Mouse (Mus musculus) MEL (cell line): ENCODE data around the gene Cdc7. TPM values are rescaled to one million over a fixed set of nuclear protein-coding genes. Genes with fewer than 3 reads are reported as not detected.
A peak's percentile ranks its signal among the peaks of the same experiment; 100 is the strongest.

ENCODE experiments used
- DNase-seq: peaks from one replicate; pipeline ENCODE4 v3.0.0; 2011; ENCODE audit warnings: low read depth, low spot score
- H3K27ac ChIP-seq: 2 replicates; pipeline ENCODE4 v1.5.1; 2012; ENCODE audit warnings: low read depth, mild to moderate bottlenecking, control low read depth, low read length, moderate library complexity; ENCODE audit not compliant: control insufficient read depth
- H3K27me3 ChIP-seq, 2 experiments: fragments of 150-350 bp in 1 of 2; sonication (generic) in 1 of 2; 2 replicates each; pipeline ENCODE4 v1.6.1; 2012; ENCODE audit warnings: low read length in 2 of 2, mild to moderate bottlenecking in 2 of 2, improper control_type of control experiment in 1 of 2, moderate library complexity in 1 of 2; ENCODE audit not compliant: insufficient read depth in 2 of 2, control insufficient read depth in 1 of 2
- H3K36me3 ChIP-seq, 2 experiments: 2 replicates each; pipeline ENCODE4 v1.6.1; 2012 to 2014; ENCODE audit warnings: low read length in 2 of 2, improper control_type of control experiment in 1 of 2, inconsistent platforms in 1 of 2, mild to moderate bottlenecking in 1 of 2; ENCODE audit not compliant: insufficient read depth in 2 of 2, control insufficient read depth in 1 of 2
- H3K4me1 ChIP-seq, 2 experiments: fragments of 150-350 bp in 1 of 2; sonication (generic) in 1 of 2; 2 replicates each; pipeline ENCODE4 v1.6.1; 2012; ENCODE audit warnings: low read length in 2 of 2, improper control_type of control experiment in 1 of 2, mild to moderate bottlenecking in 1 of 2; ENCODE audit not compliant: insufficient read depth in 2 of 2, control insufficient read depth in 1 of 2
- H3K4me3 ChIP-seq, 2 experiments: fragments of 150-350 bp in 1 of 2; sonication (generic) in 1 of 2; 2 replicates each; pipeline ENCODE4 v1.5.1; 2012; ENCODE audit warnings: low read depth in 2 of 2, low read length in 2 of 2, mild to moderate bottlenecking in 2 of 2, moderate library complexity in 2 of 2, control low read depth in 1 of 2, improper control_type of control experiment in 1 of 2; ENCODE audit not compliant: control insufficient read depth in 1 of 2, insufficient read depth in 1 of 2
- H3K79me2 ChIP-seq: 2 replicates; pipeline ENCODE4 v1.6.1; 2012; ENCODE audit warnings: mild to moderate bottlenecking, low read length, moderate library complexity; ENCODE audit not compliant: control insufficient read depth, poor library complexity, insufficient read depth
- H3K9ac ChIP-seq: 2 replicates; pipeline ENCODE4 v1.6.1; 2012; ENCODE audit warnings: low read depth, mild to moderate bottlenecking, control low read depth, low read length, moderate library complexity; ENCODE audit not compliant: control insufficient read depth, poor library complexity, severe bottlenecking
- H3K9me3 ChIP-seq: fragments of 150-350 bp; sonication (generic); replicated peaks from 2 replicates; pipeline ENCODE4 v1.6.1; 2012; ENCODE audit warnings: mild to moderate bottlenecking, low read length, improper control_type of control experiment, moderate library complexity; ENCODE audit not compliant: insufficient read depth
- BHLHE40 ChIP-seq: IDR thresholded peaks from 2 replicates; pipeline ENCODE4 v1.6.1; 2012; ENCODE audit warnings: low read depth, mild to moderate bottlenecking, inconsistent platforms, low read length, improper control_type of control experiment, borderline replicate concordance
- CTCF ChIP-seq, 3 experiments: IDR thresholded peaks in 2 of 3; conservative IDR thresholded peaks in 1 of 3; 2 replicates each; pipeline ENCODE4 v1.5.1; 2011 to 2012; ENCODE audit warnings: low read length in 3 of 3, low read depth in 2 of 3, mild to moderate bottlenecking in 2 of 3, improper control_type of control experiment in 1 of 3, inconsistent platforms in 1 of 3, mixed read lengths in 1 of 3, moderate library complexity in 1 of 3; ENCODE audit not compliant: control insufficient read depth in 1 of 3, insufficient read depth in 1 of 3, poor library complexity in 1 of 3, severe bottlenecking in 1 of 3
- MYC ChIP-seq: IDR thresholded peaks from 2 replicates; pipeline ENCODE4 v1.6.1; 2011; ENCODE audit warnings: low read depth, mild to moderate bottlenecking, low read length, improper control_type of control experiment, moderate library complexity
- POLR2A ChIP-seq, 2 experiments: IDR thresholded peaks; 2 replicates each; pipeline ENCODE4 v1.6.1; 2011 to 2012; ENCODE audit warnings: low read length in 2 of 2, mild to moderate bottlenecking in 2 of 2, control low read depth in 1 of 2, improper control_type of control experiment in 1 of 2, low read depth in 1 of 2, moderate library complexity in 1 of 2; ENCODE audit not compliant: control insufficient read depth in 1 of 2, insufficient read depth in 1 of 2, poor library complexity in 1 of 2
- POLR2AphosphoS2 ChIP-seq: IDR thresholded peaks from 2 replicates; pipeline ENCODE4 v1.6.1; 2011; ENCODE audit warnings: low read length, improper control_type of control experiment
- POLR2AphosphoS5 ChIP-seq: IDR thresholded peaks from 2 replicates; pipeline ENCODE4 v1.6.1; 2012; ENCODE audit warnings: low read depth, borderline replicate concordance, mild to moderate bottlenecking, inconsistent platforms, low read length, moderate library complexity, mixed read lengths
- RAD21 ChIP-seq: IDR thresholded peaks from 2 replicates; pipeline ENCODE4 v1.6.1; 2011; ENCODE audit warnings: mild to moderate bottlenecking, low read depth, low read length, improper control_type of control experiment
- RCOR1 ChIP-seq: IDR thresholded peaks from 2 replicates; pipeline ENCODE4 v1.6.1; 2012; ENCODE audit warnings: low read depth, mild to moderate bottlenecking, inconsistent platforms, low read length, improper control_type of control experiment
- UBTF ChIP-seq: IDR thresholded peaks from 2 replicates; pipeline ENCODE4 v1.6.1; 2012; ENCODE audit warnings: low read depth, mild to moderate bottlenecking, inconsistent platforms, low read length, improper control_type of control experiment, moderate library complexity, borderline replicate concordance; ENCODE audit not compliant: insufficient read depth
- USF1 ChIP-seq: IDR thresholded peaks from 2 replicates; pipeline ENCODE4 v1.6.1; 2014; ENCODE audit warnings: low read depth, mild to moderate bottlenecking, inconsistent platforms, low read length, improper control_type of control experiment, moderate library complexity
- USF2 ChIP-seq, 2 experiments: IDR thresholded peaks; 2 replicates each; pipeline ENCODE4 v1.6.1; 2011 to 2012; ENCODE audit warnings: improper control_type of control experiment in 2 of 2, low read length in 2 of 2, borderline replicate concordance in 1 of 2, inconsistent platforms in 1 of 2, low read depth in 1 of 2, mild to moderate bottlenecking in 1 of 2; ENCODE audit not compliant: insufficient read depth in 1 of 2
- ZC3H11A ChIP-seq: IDR thresholded peaks from 2 replicates; pipeline ENCODE4 v1.6.1; 2012; ENCODE audit warnings: low read depth, mild to moderate bottlenecking, inconsistent platforms, low read length, improper control_type of control experiment
- ZNF384 ChIP-seq: IDR thresholded peaks from 2 replicates; pipeline ENCODE4 v1.6.1; 2012; ENCODE audit warnings: low read depth, mild to moderate bottlenecking, inconsistent platforms, low read length, improper control_type of control experiment
- polyA plus RNA-seq, 2 experiments: library from polyadenylated mRNA; stranded (reverse) in 1 of 2; unstranded in 1 of 2; fragments of >175 nt in 1 of 2; fragments of >200 nt in 1 of 2; gene quantifications; 2 replicates each; pipeline versions ENCODE4 v1.2.1 to v1.2.4; 2012; ENCODE audit warnings: low replicate concordance in 2 of 2, low read depth in 1 of 2; ENCODE audit not compliant: insufficient read length in 2 of 2, insufficient read depth in 1 of 2, missing spikeins in 1 of 2
- total RNA-seq: library from RNA; depleted of rRNA; stranded (reverse); fragments of 300-350 nt; gene quantifications from 2 replicates; pipeline ENCODE4 v1.2.3, GENCODE M21; 2012

The Cdc7 gene
- total and polyA plus RNA-seq, 3 experiments, result 19.6 to 21.4 TPM; not detected in 1

DNA sequence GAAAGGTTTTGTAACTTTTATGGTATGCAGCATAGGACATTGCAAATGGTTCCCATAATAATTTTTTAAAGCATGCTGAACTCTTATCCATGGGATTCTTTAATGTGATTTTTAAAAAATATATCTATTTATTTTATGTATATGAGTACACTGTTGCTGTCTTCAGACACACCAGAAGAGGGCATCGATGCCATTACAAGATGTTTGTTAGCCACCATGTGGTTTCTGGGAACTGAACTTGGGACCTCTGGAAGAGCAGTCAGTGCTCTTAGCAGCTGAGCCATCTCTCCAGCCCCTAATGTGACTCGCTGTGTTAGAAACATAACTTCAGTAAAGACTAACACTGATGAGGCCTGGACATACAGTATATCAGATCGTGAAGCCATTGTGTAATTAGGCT, 2.3 kb downstream of the Cdc7 start:
- no peak overlapping the region for H3K27ac ChIP-seq
- H3K4me3 ChIP-seq, result no peak overlapping the region
- H3K9ac ChIP-seq, result no peak overlapping the region
- TF ChIP-seq MYC, result no peak
- peak in 1 of 3 experiments; percentile 6; a peak in 1 of 6 replicates for TF ChIP-seq CTCF (IDR thresholded peaks at IDR 0.05 in 2 of 3, conservative IDR thresholded peaks at IDR 0.05 in 1 of 3; ENCODE audit: control insufficient read depth in 1 of 3, insufficient read depth in 1 of 3, low read depth in 2 of 3, low read length in 3 of 3, poor library complexity in 1 of 3, severe bottlenecking in 1 of 3)
- peaks cover 24% of the 10 kb centered on the region for H3K79me2 ChIP-seq
- peaks cover 0 to 8% of the 10 kb centered on the region in 2 experiments; a peak in 3 of 4 replicates for H3K4me1 ChIP-seq
- no peak for DNase-seq
- no peaks in the 10 kb centered on the region for H3K9me3 ChIP-seq
- H3K27me3 ChIP-seq, result no peaks in the 10 kb centered on the region
- peaks cover 18 to 21% of the 10 kb centered on the region in 2 experiments for H3K36me3 ChIP-seq

DNA sequence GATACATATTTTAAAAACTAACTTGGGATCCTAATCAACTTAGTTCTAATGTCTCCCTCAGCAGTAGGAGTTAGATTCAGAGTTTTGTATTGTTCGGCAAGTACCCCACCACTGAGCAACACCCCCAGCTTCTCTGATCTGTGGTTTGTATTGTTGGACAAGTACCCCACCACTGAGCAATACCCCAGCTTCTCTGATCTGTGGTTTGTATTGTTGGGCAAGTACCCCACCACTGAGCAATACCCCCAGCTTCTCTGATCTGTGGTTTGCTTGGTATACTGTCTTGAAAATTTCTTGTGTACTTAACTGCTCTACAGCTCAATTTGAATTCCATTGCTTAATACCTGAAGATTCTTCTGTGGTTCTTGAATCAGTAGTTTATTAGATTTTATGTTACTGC, 3.5 kb downstream of the Cdc7 start:
- Histone ChIP-seq H3K4me1 (peaks cover 0 to 8% of the 10 kb centered on the region in 2 experiments; a peak in 3 of 4 replicates), H3K36me3 (peaks cover 18 to 31% of the 10 kb centered on the region in 2 experiments), H3K9ac (no peak overlapping the region), H3K4me3 (no peak overlapping the region), H3K79me2 (peaks cover 24% of the 10 kb centered on the region), H3K27ac (no peak overlapping the region), H3K27me3 (no peaks in the 10 kb centered on the region), H3K9me3 (no peaks in the 10 kb centered on the region)
- TF ChIP-seq POLR2AphosphoS5, result no peak
- TF ChIP-seq POLR2A (IDR thresholded peaks at IDR 0.05; ENCODE audit: control insufficient read depth in 1 of 2, insufficient read depth in 1 of 2, low read depth in 1 of 2, low read length in 2 of 2, poor library complexity in 1 of 2), result no peak
- no peak for TF ChIP-seq POLR2AphosphoS2
- no peak for TF ChIP-seq ZC3H11A
- TF ChIP-seq UBTF, result no peak
- TF ChIP-seq RAD21, result no peak
- TF ChIP-seq RCOR1, result no peak
- TF ChIP-seq BHLHE40, result no peak
- TF ChIP-seq USF1, result no peak
- TF ChIP-seq USF2 (IDR thresholded peaks at IDR 0.05; ENCODE audit: borderline replicate concordance in 1 of 2, insufficient read depth in 1 of 2, low read depth in 1 of 2, low read length in 2 of 2), result no peak
- no peak for DNase-seq

DNA sequence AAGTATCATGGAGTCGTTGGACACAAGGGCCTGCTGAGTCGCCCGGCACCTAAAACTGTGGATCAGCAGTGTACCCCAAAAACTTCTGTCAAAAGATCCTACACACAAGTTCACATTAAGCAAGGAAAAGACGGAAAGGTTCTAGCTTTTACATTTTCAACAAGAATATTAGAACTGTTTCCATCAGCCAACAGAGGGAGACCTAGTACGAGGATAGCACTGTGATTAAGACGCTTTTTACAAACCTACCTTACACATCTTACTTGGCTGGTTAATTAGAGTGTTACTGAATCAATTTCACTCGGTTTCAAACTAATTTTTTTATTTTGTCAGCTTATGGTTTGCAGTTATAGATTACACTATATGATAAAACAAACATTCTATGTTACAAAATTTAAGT, 9.8 kb downstream of the Cdc7 start:
- Histone ChIP-seq H3K4me1 (no peaks in the 10 kb centered on the region), H3K79me2 (no peaks in the 10 kb centered on the region; the same call in 1 of the 2 replicates), H3K4me3 (no peak overlapping the region), H3K9ac (no peak overlapping the region), H3K9me3 (no peaks in the 10 kb centered on the region), H3K27ac (no peak overlapping the region), H3K27me3 (no peaks in the 10 kb centered on the region), H3K36me3 (peaks cover 0 to 53% of the 10 kb centered on the region in 2 experiments; a peak in 2 of 4 replicates)
- DNase-seq, result no peak
- TF ChIP-seq ZNF384 (no peak), CTCF (IDR thresholded peaks at IDR 0.05 in 2 of 3, conservative IDR thresholded peaks at IDR 0.05 in 1 of 3; ENCODE audit: control insufficient read depth in 1 of 3, insufficient read depth in 1 of 3, low read depth in 2 of 3, low read length in 3 of 3, poor library complexity in 1 of 3, severe bottlenecking in 1 of 3) (no peak)
